Mouse (Mus musculus) megakaryocyte, embryonic 14.5 days (primary cell): ENCODE measurements around the gene Ube2g1.

Experiments used
- FLI1 ChIP-seq: IDR thresholded peaks from 2 replicates; pipeline ENCODE4 v1.6.1; 2012; ENCODE audit warnings: low read length, inconsistent platforms, mixed read lengths
- GATA1 ChIP-seq: IDR thresholded peaks from 3 replicates; pipeline ENCODE4 v1.6.1; 2012; ENCODE audit warnings: mixed read lengths, low read length, inconsistent platforms, borderline replicate concordance

GRCm38 (mm10) chr11:72583092-72583491, 24.0 kb upstream of the Ube2g1 start:
- TF ChIP-seq GATA1 (no peak), FLI1 (no peak)
